Mouse (Mus musculus) retina, postnatal 7 days (tissue): ENCODE measurements around the gene Atg10.

Source experiments
- DNase-seq: peaks from one replicate; pipeline ENCODE4 v3.0.0-alpha.2; 2012; ENCODE audit warnings: low read depth, low spot score

Atg10 gene

GRCm38 (mm10) chr13:90885856-90886532 is 337.8 kb downstream of the Atg10 start:
- no peak for DNase-seq
